Mouse (Mus musculus): Measurements from ENCODE around the gene 1700008O03Rik. TPM values are rescaled to one million over a fixed set of nuclear protein-coding genes. Genes with fewer than 3 reads are reported as not detected.

The 1700008O03Rik gene
- total and polyA plus RNA-seq, 3 experiments: 0.12 to 0.25 (median 0.21) TPM

DNA sequence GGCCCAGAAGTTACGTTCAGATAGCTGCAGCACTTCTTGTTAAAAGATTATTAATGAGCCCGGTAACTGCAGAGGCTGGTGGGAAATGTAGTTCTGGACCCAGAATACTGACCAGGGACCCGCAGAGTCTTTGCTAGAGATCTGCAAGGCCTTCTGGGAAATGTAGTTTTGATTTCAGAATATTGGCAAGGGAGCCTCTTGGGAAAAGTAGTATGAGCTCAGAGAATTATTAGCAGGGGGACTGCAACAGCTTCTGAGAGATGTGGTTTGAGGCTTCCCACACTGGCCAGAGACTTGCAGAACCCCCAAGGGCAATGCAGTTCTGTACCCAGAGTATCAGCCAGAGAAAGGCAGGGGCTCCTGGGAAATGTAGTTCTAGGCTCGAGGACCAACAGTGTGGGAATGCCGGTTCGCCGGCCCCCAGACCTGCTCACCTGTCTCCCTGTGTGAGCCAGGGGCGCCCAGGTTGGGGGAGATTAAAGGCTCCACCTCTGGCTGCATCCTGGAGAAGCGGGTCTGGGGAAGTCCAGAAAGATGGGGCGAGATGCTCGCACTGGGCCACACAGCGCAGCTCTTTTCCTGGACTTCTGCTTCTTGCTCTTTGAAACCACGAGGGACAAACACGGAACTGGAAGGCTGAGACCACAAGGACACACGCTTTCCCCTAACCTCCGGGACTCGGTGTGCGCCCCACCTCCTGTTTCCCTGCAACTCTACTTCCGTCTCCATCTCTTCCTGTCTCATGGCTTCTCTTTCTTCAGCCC lies 11.5 kb downstream of the 1700008O03Rik start:
- Histone ChIP-seq H3K27ac (peak overlapping the region; percentile 80), H3K36me3 (ENCODE audit: control insufficient read depth, insufficient read depth, low read length) (no peaks in the 10 kb centered on the region), H3K27me3 (ENCODE audit: control insufficient read depth, insufficient read depth, low read length) (no peaks in the 10 kb centered on the region), H3K4me1 (ENCODE audit: control insufficient read depth, insufficient read depth, low read length) (no peaks in the 10 kb centered on the region; the same call in 1 of the 2 replicates), H3K4me3 (peak overlapping the region; percentile 58), H3K9ac (ENCODE audit: low read depth, low read length) (peak overlapping the region; percentile 69), H3K79me2 (replicated peaks; ENCODE audit: control insufficient read depth, insufficient read depth, low read length) (no peaks in the 10 kb centered on the region)
- intact Hi-C loops (cut with DNase I): loop anchor here (2.0 to 10.0 kb wide), 4 partner anchors 93 to 699 kb away; partner anchors contain the start of genes Atf5, Ctu1, Il4i1 and Josd2
- DNase-seq: peak; percentile 86 to 91
- TF ChIP-seq EP300 (IDR thresholded peaks at IDR 0.05; ENCODE audit: insufficient read depth, low read depth, low read length): no peak
- no peak for TF ChIP-seq CTCF (IDR thresholded peaks at IDR 0.05)
- TF ChIP-seq POLR2A (IDR thresholded peaks at IDR 0.05; ENCODE audit: insufficient read depth, low read depth, low read length): no peak
- 2% methylated on average over 19 of the region's 19 CpGs for WGBS

DNA sequence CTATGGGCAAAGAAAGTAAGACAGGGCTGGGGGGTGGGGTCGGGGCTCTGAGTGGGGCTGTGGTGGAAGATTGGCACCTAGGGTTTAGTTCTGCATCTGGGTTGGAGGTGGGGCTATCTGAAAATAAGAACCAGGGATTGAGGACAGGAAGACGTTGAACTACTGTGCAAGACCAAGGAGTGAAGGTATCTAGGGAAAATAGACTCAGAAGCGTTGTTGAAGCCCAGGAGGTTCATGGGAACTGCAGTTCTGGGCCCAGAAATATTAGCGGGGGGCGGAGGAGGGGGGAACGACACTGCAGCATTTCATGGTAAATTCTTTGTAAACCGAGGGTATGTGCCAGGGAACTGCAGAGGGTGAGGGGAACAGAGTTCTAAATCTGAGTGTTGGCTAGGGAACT lies 12.2 kb downstream of the 1700008O03Rik start:
- Histone ChIP-seq H3K9ac (ENCODE audit: low read depth, low read length) (peak overlapping the region; percentile 69), H3K27me3 (ENCODE audit: control insufficient read depth, insufficient read depth, low read length) (no peaks in the 10 kb centered on the region), H3K79me2 (replicated peaks; ENCODE audit: control insufficient read depth, insufficient read depth, low read length) (no peaks in the 10 kb centered on the region), H3K4me1 (ENCODE audit: control insufficient read depth, insufficient read depth, low read length) (no peaks in the 10 kb centered on the region; the same call in 1 of the 2 replicates), H3K27ac (peak overlapping the region; percentile 80), H3K4me3 (peak overlapping the region; percentile 58), H3K36me3 (ENCODE audit: control insufficient read depth, insufficient read depth, low read length) (no peaks in the 10 kb centered on the region)
- intact Hi-C loops (cut with DNase I): loop anchor here (5.0 to 10.0 kb wide), 3 partner anchors 179 to 699 kb away; partner anchors contain the start of genes Atf5, Ctu1, Il4i1 and Nr1h2
- no peak for TF ChIP-seq CTCF (IDR thresholded peaks at IDR 0.05)
- no peak for TF ChIP-seq POLR2A (IDR thresholded peaks at IDR 0.05; ENCODE audit: insufficient read depth, low read depth, low read length)
- TF ChIP-seq EP300 (IDR thresholded peaks at IDR 0.05; ENCODE audit: insufficient read depth, low read depth, low read length): no peak
- 9% methylated on average over 7 of the region's 7 CpGs for WGBS
- DNase-seq: no peak

DNA sequence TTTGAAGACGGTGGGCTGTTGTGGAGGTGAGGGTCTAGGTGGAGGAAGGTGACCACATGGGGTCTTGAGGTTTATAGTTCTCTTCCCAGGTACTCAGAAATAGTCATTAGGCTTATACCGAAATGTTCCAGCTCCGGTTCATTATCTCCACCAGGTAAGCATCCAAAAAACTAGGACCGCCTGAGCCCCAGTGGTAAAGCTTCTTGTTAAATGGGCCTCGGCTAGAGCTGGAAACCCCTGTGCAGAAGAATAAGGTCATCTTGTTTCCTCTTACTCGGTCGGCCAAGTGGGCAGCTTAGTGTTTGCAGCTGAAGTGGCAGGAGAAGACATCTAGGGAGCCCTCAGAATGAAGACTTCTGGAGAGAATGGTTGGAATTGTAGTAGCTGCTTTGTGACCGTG lies 12.9 kb downstream of the 1700008O03Rik start:
- no peaks in the 10 kb centered on the region for H3K27me3 ChIP-seq (ENCODE audit: control insufficient read depth, insufficient read depth, low read length)
- no peak overlapping the region for H3K4me3 ChIP-seq
- WGBS: 82% methylated on average over 8 of the region's 8 CpGs
- H3K4me1 ChIP-seq (ENCODE audit: control insufficient read depth, insufficient read depth, low read length): no peaks in the 10 kb centered on the region; the same call in 1 of the 2 replicates
- H3K79me2 ChIP-seq (replicated peaks; ENCODE audit: control insufficient read depth, insufficient read depth, low read length): no peaks in the 10 kb centered on the region
- DNase-seq: no peak
- H3K36me3 ChIP-seq (ENCODE audit: control insufficient read depth, insufficient read depth, low read length): no peaks in the 10 kb centered on the region
- H3K27ac ChIP-seq: no peak overlapping the region
- TF ChIP-seq EP300 (IDR thresholded peaks at IDR 0.05; ENCODE audit: insufficient read depth, low read depth, low read length): no peak
- TF ChIP-seq CTCF (IDR thresholded peaks at IDR 0.05): no peak
- TF ChIP-seq POLR2A (IDR thresholded peaks at IDR 0.05; ENCODE audit: insufficient read depth, low read depth, low read length): no peak
- intact Hi-C loops (cut with DNase I): loop anchor here (5.0 to 10.0 kb wide), 3 partner anchors 180 to 698 kb away; partner anchors contain the start of genes Atf5, Ctu1, Il4i1 and Nr1h2
- no peak overlapping the region for H3K9ac ChIP-seq (ENCODE audit: low read depth, low read length)

DNA sequence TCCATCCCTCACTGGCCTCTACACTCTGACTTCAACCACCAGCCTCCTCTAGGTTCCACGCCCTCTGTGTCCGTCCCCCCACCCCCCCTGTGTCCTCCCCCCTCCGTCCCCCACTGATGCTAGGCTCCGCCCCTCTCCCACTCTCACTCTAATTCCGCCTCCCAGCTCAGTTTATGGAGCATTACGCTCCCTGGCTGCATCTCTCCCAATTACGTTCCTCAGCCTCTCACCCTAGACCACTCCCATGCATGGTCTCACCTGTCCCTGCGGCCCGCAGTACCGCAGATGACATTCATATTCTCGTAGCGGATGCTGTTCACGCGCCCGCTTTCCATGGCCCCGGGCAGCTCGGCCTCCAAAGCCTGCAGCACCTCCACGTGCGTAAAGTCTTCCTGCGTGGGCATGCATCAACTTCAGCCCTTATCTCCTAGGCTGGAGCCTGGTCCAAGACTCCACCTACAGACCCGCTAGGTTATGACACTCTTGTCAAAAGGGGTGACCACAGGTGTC lies 24.8 kb downstream of the 1700008O03Rik start:
- H3K79me2 ChIP-seq (replicated peaks; ENCODE audit: control insufficient read depth, insufficient read depth, low read length): no peaks in the 10 kb centered on the region
- no peak overlapping the region for H3K4me3 ChIP-seq
- no peak overlapping the region for H3K9ac ChIP-seq (ENCODE audit: low read depth, low read length)
- no peaks in the 10 kb centered on the region for H3K36me3 ChIP-seq (ENCODE audit: control insufficient read depth, insufficient read depth, low read length)
- H3K4me1 ChIP-seq (ENCODE audit: control insufficient read depth, insufficient read depth, low read length): no peaks in the 10 kb centered on the region
- H3K27ac ChIP-seq: no peak overlapping the region; the same call in 1 of the 2 replicates
- 19% methylated on average over 21 of the region's 21 CpGs for WGBS
- DNase-seq: no peak
- intact Hi-C loops (cut with DNase I): no loop called here
- no peak for TF ChIP-seq EP300 (IDR thresholded peaks at IDR 0.05; ENCODE audit: insufficient read depth, low read depth, low read length)
- peaks cover 4% of the 10 kb centered on the region; the same call in 1 of the 2 replicates for H3K27me3 ChIP-seq (ENCODE audit: control insufficient read depth, insufficient read depth, low read length)

DNA sequence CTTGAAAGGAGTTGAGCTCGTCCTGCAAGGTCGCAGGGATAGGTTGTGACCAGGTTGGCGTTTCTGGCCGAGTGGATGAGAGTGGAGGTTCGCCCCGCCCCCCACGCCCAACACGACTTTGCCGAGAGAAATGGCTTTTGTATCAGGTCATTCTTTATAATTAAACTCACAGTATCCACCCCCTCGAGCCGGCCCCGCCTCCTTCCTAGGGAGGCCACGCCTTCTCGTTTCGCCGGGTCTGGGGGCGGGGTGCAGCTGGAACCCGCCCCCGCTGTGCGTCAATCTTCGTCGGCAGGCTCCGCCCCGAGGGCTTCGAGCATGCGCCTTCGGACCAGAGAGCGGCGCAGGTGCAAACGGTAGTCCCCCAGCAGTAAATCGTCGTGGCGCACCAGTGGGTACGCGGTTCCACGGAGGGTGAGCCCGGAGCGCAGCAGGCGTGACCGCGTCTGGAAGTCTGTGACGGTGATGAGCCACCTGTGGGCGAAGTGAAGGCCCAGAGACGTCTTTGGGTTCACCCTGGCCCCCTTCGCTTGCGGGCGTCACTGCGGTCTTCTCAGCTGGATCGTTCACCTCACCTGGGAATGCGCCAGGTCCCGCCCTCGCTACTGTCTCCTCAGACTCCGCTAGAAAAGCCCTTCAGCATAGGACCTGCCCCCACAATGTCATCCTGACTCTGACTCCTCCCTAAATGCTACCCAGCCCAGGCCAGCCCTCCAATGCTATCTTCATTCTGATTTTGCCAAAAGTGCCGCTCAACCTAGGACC lies 25.5 kb downstream of the 1700008O03Rik start:
- Histone ChIP-seq H3K36me3 (ENCODE audit: control insufficient read depth, insufficient read depth, low read length) (no peaks in the 10 kb centered on the region), H3K27ac (peak overlapping the region; percentile 88), H3K27me3 (ENCODE audit: control insufficient read depth, insufficient read depth, low read length) (peaks cover 4% of the 10 kb centered on the region; the same call in 1 of the 2 replicates), H3K4me3 (peak overlapping the region; percentile 64), H3K4me1 (ENCODE audit: control insufficient read depth, insufficient read depth, low read length) (no peaks in the 10 kb centered on the region), H3K9ac (ENCODE audit: low read depth, low read length) (peak overlapping the region; percentile 62), H3K79me2 (replicated peaks; ENCODE audit: control insufficient read depth, insufficient read depth, low read length) (no peaks in the 10 kb centered on the region)
- no peak for TF ChIP-seq CTCF (IDR thresholded peaks at IDR 0.05)
- peak; percentile 82 for TF ChIP-seq POLR2A (IDR thresholded peaks at IDR 0.05; ENCODE audit: insufficient read depth, low read depth, low read length)
- DNase-seq: peak; percentile 92 to 93
- intact Hi-C loops (cut with DNase I): loop anchor here (5.0 kb wide), 1 partner anchor 53 kb away; the partner anchor contains the start of gene Clec11a
- WGBS: 1% methylated on average over 54 of the region's 54 CpGs
